Mouse (Mus musculus) lung, adult 2 months (tissue): ENCODE results near the gene Map2k1.

Source experiments
- CTCF ChIP-seq: fragments of 200-500 bp; IDR thresholded peaks from 2 replicates; pipeline ENCODE4 v1.5.1; 2011; ENCODE audit warnings: mild to moderate bottlenecking, low read length, control low read depth; ENCODE audit not compliant: insufficient read depth
- POLR2A ChIP-seq: fragments of 200-500 bp; IDR thresholded peaks from 2 replicates; pipeline ENCODE4 v1.6.1; 2011; ENCODE audit warnings: low read depth, mild to moderate bottlenecking, control low read depth, low read length, borderline replicate concordance; ENCODE audit errors: extremely low read depth

GRCm38 (mm10) chr9:64253021-64253904, at the start of gene Map2k1:
- TF ChIP-seq CTCF (peak; percentile 69), POLR2A (peak; percentile 91)
